ENCODE assay signal across 22 mouse cellular contexts in the genomic region with DNA sequence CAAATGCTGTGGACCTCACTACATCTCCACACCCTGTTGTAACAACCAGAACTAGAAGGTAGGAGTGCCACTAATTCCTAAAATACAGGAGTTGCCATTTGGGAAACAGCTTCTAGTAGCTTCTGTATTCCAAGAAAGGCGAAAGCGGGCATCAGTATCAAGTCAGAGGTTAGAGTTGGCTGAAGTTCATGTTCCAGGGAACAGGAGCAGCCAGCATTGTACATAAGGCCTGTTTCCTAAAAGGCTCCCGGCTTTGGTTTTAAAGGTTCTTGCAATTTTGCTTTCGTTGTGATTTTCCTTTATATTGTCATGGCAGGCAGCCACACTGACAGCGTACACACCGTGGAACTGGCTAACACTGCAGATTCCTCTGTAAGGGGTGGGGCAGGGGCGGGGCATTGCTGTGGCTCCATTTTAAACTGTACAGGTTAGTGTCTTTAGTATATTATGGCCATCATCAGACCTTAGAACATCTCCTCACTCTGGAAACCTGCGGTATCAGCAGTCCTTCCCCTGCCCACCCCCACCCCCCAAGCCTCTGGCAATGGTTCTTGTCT.
DNase-seq lines count a peak whose midpoint lies in the region; ATAC-seq lines count a peak whose summit lies in the region.
"Had no signal": no experiment of that assay in that cellular context is flagged by ENCODE, and none has a peak within 500 bp of the region (broad histone marks: within the 10 kb centered on the region; RNA-seq: fewer than 3 reads in every experiment).

No protein-coding gene starts in this region.

- no peak overlapping the region for H3K4me3 ChIP-seq in kidney, embryonic 14.5 days (ENCODE audit: low read length)
- H3K4me3 ChIP-seq in lung, embryonic 16.5 days (ENCODE audit: low read length), result no peak overlapping the region
- H3K4me3 ChIP-seq in intestine, embryonic 14.5 days (ENCODE audit: low read depth, low read length), result no peak overlapping the region
- H3K4me3 ChIP-seq: forebrain, embryonic 13.5 days; heart, embryonic 12.5 days; hindbrain, embryonic 12.5 days; left cerebral cortex, adult 2 months; megakaryocyte, embryonic 14.5 days; stomach, embryonic 15.5 days had no signal

- H3K27ac ChIP-seq in kidney, embryonic 14.5 days (ENCODE audit: low read depth, low read length), result no peak overlapping the region
- no peak overlapping the region for H3K27ac ChIP-seq in lung, embryonic 16.5 days (ENCODE audit: low read length)
- no peak overlapping the region for H3K27ac ChIP-seq in intestine, embryonic 14.5 days (ENCODE audit: low read depth)
- H3K27ac ChIP-seq: forebrain, embryonic 13.5 days; hindbrain, embryonic 12.5 days; left cerebral cortex, adult 2 months; stomach, embryonic 15.5 days had no signal

- no peaks in the 10 kb centered on the region for H3K9me3 ChIP-seq in kidney, embryonic 14.5 days (ENCODE audit: control insufficient read depth, low read length)
- no peaks in the 10 kb centered on the region for H3K9me3 ChIP-seq in lung, embryonic 16.5 days (ENCODE audit: control insufficient read depth, low read length)
- H3K9me3 ChIP-seq in intestine, embryonic 14.5 days (ENCODE audit: control insufficient read depth, low read length), result no peaks in the 10 kb centered on the region
- H3K9me3 ChIP-seq: forebrain, embryonic 13.5 days; heart, embryonic 12.5 days; hindbrain, embryonic 12.5 days; megakaryocyte, embryonic 14.5 days; stomach, embryonic 15.5 days had no signal

- no peak for ATAC-seq in kidney, embryonic 14.5 days (ENCODE audit: low FRiP score, low TSS enrichment)
- ATAC-seq in lung, embryonic 16.5 days (ENCODE audit: low read depth), result 0 out of 2 replicates have a peak, but pooled peaks have one; percentile 54
- peak; percentile 27; the same call in 1 of the 2 replicates for ATAC-seq in intestine, embryonic 14.5 days (replicated peaks; ENCODE audit: low FRiP score, low TSS enrichment, low read depth)
- ATAC-seq: forebrain, embryonic 13.5 days had no signal

- peak; percentile 27 for DNase-seq in kidney, adult 18-20 months
- DNase-seq in lung, postnatal 25 days (ENCODE audit: low spot score), result no peak
- no peak for DNase-seq in intestine, embryonic 14.5 days (ENCODE audit: low spot score)
- peak; percentile 24 to 30 for DNase-seq in kidney, postnatal 36 days
- DNase-seq in ovary, postnatal 14 days (ENCODE audit: low spot score), result no peak
- DNase-seq in embryo, embryonic 11 days, result no peak
- DNase-seq: cerebellum, adult 11 months; cerebellum, adult 9-11 months; left cerebral cortex, postnatal 4 days; lung, postnatal 10 days; right cerebral cortex, adult 18-20 months; right cerebral cortex, postnatal 4 days; thymus, adult 18-20 months; thymus, postnatal 36 days had no signal

- 0 out of 2 replicates have a peak, but pooled peaks cover 9% of the 10 kb centered on the region for H3K4me1 ChIP-seq in kidney, embryonic 14.5 days (ENCODE audit: control insufficient read depth, insufficient read depth, low read length)
- H3K4me1 ChIP-seq in lung, embryonic 16.5 days (replicated peaks; ENCODE audit: control insufficient read depth, insufficient read depth, low read length), result 0 out of 2 replicates have a peak, but pooled peaks cover 8% of the 10 kb centered on the region
- H3K4me1 ChIP-seq in intestine, embryonic 14.5 days (replicated peaks; ENCODE audit: control insufficient read depth, insufficient read depth, low read length), result no peaks in the 10 kb centered on the region; the same call in 1 of the 2 replicates
- H3K4me1 ChIP-seq: megakaryocyte, embryonic 14.5 days; stomach, embryonic 15.5 days had no signal

- no peaks in the 10 kb centered on the region for H3K36me3 ChIP-seq in kidney, embryonic 14.5 days (ENCODE audit: control insufficient read depth, insufficient read depth, low read length)
- no peaks in the 10 kb centered on the region for H3K36me3 ChIP-seq in lung, embryonic 16.5 days (ENCODE audit: control insufficient read depth, insufficient read depth, low read length)
- no peaks in the 10 kb centered on the region for H3K36me3 ChIP-seq in intestine, embryonic 14.5 days (ENCODE audit: control insufficient read depth, insufficient read depth, low read length)
- H3K36me3 ChIP-seq: heart, embryonic 12.5 days; hindbrain, embryonic 12.5 days; stomach, embryonic 15.5 days had no signal

- 85% methylated on average over 8 of the region's 8 CpGs for whole genome bisulfite sequencing in kidney, embryonic 14.5 days
- WGBS in lung, embryonic 16.5 days, result 51% methylated on average over 8 of the region's 8 CpGs
- 72% methylated on average over 8 of the region's 8 CpGs for WGBS in intestine, embryonic 14.5 days

- H3K4me2 ChIP-seq in kidney, embryonic 14.5 days (replicated peaks; ENCODE audit: low read depth, low read length), result no peak overlapping the region
- H3K4me2 ChIP-seq in lung, embryonic 16.5 days (ENCODE audit: low read depth, low read length), result no peak overlapping the region
- H3K4me2 ChIP-seq in intestine, embryonic 14.5 days (ENCODE audit: low read length), result no peak overlapping the region
- H3K4me2 ChIP-seq: forebrain, embryonic 13.5 days; heart, embryonic 12.5 days; hindbrain, embryonic 12.5 days; stomach, embryonic 15.5 days had no signal

- H3K9ac ChIP-seq in kidney, embryonic 14.5 days (ENCODE audit: low read depth, low read length), result no peak overlapping the region
- H3K9ac ChIP-seq in lung, embryonic 16.5 days (ENCODE audit: low read length), result no peak overlapping the region
- no peak overlapping the region for H3K9ac ChIP-seq in intestine, embryonic 14.5 days (ENCODE audit: low read length)
- H3K9ac ChIP-seq: forebrain, embryonic 13.5 days; heart, embryonic 12.5 days; hindbrain, embryonic 12.5 days; stomach, embryonic 15.5 days had no signal

- H3K27me3 ChIP-seq in kidney, embryonic 14.5 days (ENCODE audit: control insufficient read depth, insufficient read depth, low read length), result no peaks in the 10 kb centered on the region
- H3K27me3 ChIP-seq in lung, embryonic 16.5 days (ENCODE audit: control insufficient read depth, insufficient read depth, low read depth, low read length), result no peaks in the 10 kb centered on the region
- no peaks in the 10 kb centered on the region for H3K27me3 ChIP-seq in intestine, embryonic 14.5 days (replicated peaks; ENCODE audit: control insufficient read depth, insufficient read depth, low read length)
- H3K27me3 ChIP-seq: forebrain, embryonic 13.5 days; heart, embryonic 12.5 days; hindbrain, embryonic 12.5 days; megakaryocyte, embryonic 14.5 days; stomach, embryonic 15.5 days had no signal

Comparison
In these comparisons a context has a peak if more than half of its experiments do, and no peak if none do; other contexts are left out.
1. DNase-seq: peak in kidney, adult 18-20 months (single experiment) and kidney, postnatal 36 days (2 of 2); none in lung, postnatal 25 days (single experiment), intestine, embryonic 14.5 days (single experiment), ovary, postnatal 14 days (single experiment) and embryo, embryonic 11 days (single experiment).